Mouse (Mus musculus) urinary bladder, postnatal 25 days (tissue): ENCODE measurements around the gene Pou2f3.
A peak's percentile ranks its signal among the peaks of the same experiment; 100 is the strongest.

Source experiments
- DNase-seq: peaks from one replicate; pipeline ENCODE4 v3.0.0; 2022; ENCODE audit warnings: low spot score

Gene Pou2f3

DNA sequence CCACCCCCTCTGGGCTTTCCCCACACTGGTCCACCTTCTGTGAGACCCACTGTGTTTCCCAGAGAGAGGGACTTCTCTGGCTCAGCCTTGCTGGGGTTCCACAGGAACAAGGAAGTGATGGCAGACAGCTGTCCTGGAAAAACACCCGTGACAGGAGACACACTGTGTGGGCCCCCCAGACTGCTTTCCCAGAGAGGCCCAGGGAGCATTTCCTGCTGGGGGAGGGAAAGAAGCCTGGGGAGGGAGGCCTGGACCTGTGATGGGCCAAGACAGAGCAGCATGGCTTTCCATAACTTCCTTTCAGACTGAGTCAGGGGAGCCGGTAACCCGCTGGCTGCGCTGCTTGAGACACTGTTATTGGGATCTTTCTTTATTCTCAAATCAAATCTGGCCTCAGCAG lies 20.7 kb upstream of the Pou2f3 start:
- no peak for DNase-seq

GRCm38 (mm10) chr9:43229962-43230361 lies 19.8 kb upstream of the Pou2f3 start:
- no peak for DNase-seq

DNA sequence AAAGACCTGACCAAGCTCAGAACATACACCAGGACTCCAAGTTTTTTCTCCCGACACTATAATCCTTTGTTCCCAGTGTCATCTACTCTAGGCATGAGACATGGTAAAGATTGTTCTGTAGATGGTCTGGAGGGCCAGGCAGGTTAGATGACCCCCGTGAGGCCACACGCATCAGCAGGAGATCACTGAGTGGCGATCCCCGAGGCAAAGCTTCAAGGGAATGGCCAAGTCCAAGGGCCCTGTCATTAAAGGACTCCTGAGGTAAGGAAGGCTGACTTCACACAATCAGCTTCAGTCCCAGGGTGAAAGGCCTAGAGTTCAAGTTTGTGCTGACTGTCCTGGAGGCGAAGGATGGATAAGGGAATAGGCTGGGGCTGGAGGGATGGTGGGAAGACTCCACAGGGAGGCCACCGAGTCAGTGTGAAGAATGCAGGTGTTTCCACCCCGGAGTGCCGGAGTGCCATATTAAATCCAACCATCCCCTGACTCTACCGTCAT lies 19.3 kb upstream of the Pou2f3 start:
- DNase-seq = no peak

DNA sequence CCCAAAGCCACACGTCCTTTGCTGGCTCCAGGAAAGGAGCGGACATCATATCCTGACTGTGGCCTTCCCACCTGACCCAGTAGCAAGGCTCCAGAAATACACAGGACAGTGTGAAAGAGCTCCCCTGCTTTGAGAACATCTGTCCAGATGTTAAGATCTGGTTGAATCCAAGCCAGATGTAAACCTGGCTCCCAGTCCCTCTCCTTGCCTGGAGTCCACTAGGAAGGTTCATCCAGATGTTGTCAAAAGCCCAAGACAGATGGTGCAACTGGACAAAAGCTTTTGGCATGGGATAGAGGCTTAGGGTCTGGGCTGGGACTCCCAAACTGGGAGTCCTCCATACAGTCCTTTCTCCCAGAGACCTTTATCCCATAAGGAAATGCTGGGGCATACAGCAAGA lies 18.6 kb upstream of the Pou2f3 start:
- DNase-seq = no peak

DNA sequence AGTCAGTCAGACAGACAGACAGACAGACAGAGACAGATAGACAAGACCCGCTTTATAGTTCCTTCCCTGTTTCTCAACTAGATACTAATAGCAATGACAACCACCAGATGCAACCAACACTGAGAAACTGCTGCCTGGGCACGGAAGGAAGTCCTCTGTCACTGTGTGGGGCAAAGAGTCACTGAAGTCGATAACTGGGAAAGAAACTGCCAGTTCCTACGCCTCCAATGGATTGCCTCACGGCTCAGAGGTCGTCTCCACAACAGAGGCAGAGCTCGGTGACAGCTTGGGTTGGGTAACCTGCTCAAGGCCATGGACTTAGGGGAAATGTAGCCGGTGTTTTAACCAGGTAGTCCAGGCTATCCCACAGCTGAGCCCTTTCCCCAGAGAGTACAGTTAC lies 17.5 kb upstream of the Pou2f3 start:
- no peak for DNase-seq

- no peak for DNase-seq
Observed at GRCm38 (mm10) chr9:43226573-43227160, 16.5 kb upstream of the Pou2f3 start.

GRCm38 (mm10) chr9:43225481-43225880 lies 15.3 kb upstream of the Pou2f3 start:
- no peak for DNase-seq

DNA sequence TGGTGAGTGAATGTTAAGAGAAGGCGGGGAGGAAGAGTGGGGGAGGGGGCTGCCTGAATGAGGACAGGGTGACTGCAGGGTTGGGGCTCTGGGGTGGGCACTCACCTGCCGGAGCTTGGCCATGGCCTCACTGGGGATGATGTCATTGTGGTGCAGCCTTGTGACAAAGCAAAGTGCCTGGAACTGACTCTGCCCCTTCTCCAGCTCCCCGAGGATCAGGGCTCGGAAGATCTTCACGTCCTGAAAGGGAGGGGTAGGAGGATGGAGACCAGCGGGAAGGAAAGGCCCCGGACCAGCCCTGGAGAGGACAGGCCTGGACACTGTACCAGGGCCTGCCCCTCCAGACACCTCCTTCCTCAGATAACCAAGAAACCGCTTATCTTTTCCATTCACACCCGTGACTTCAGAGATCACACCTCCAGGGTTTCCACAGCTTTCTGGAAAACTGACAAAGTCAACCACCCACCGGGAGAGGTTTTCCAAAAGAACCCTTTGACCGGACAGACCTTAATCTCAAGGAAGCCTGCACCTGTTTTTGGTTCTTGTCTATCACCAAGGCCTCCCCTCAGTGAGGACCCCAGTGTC lies 14.7 kb upstream of the Pou2f3 start:
- no peak for DNase-seq

GRCm38 (mm10) chr9:43222429-43222715 lies 12.2 kb upstream of the Pou2f3 start:
- DNase-seq = no peak

DNA sequence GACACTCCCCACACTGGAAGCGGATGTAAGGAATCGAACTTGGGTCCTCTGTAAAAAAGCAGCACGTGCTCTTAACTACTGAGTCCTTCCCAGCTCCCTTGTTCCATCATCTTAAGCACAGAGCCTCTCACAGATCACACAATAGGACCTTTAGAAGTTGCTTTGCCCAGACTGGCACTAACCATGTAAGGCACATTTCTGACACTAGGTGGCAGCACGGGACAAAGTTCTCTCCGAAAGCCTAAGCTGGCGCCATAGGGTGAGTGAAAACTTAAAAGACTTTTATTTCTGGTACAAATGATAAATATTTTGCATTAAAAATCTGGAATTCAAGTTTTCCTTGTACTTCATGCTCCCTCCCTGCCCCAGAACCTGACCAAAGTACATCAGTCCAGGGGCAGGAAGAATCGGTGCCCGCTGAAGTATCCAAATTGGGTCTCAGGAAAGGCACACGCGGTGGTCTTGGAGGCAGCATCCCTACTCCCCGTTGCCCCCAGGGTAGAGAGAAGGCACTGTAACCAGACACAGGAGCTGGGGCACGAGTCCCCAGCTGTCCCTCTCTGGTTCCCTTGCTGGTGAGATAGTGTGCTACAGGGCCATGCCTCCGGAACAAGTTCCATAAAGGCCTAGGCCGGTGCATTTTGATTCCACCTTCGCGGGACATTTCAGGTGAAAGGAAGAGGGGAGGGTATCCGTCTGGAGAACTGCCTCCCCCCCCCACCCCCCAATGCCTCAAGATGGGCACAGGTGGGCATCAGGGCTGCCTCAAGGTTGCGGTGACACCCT lies 11.7 kb upstream of the Pou2f3 start:
- peak; percentile 89 for DNase-seq

- DNase-seq = peak; percentile 56
Observed at GRCm38 (mm10) chr9:43210771-43211450, 742 bp upstream of the Pou2f3 start.

GRCm38 (mm10) chr9:43206022-43206390 lies 4.2 kb downstream of the Pou2f3 start:
- DNase-seq = no peak

GRCm38 (mm10) chr9:43205343-43206021 lies 4.7 kb downstream of the Pou2f3 start:
- no peak for DNase-seq

- DNase-seq = no peak
Observed at GRCm38 (mm10) chr9:43200212-43200611, 10.0 kb downstream of the Pou2f3 start.

GRCm38 (mm10) chr9:43194001-43194400 lies 16.2 kb downstream of the Pou2f3 start:
- no peak for DNase-seq

- DNase-seq = no peak
Observed at GRCm38 (mm10) chr9:43191561-43191960, 18.6 kb downstream of the Pou2f3 start.

GRCm38 (mm10) chr9:43189021-43189356 lies 21.2 kb downstream of the Pou2f3 start:
- DNase-seq = no peak

GRCm38 (mm10) chr9:43188309-43189020 lies 21.7 kb downstream of the Pou2f3 start:
- DNase-seq = no peak

DNA sequence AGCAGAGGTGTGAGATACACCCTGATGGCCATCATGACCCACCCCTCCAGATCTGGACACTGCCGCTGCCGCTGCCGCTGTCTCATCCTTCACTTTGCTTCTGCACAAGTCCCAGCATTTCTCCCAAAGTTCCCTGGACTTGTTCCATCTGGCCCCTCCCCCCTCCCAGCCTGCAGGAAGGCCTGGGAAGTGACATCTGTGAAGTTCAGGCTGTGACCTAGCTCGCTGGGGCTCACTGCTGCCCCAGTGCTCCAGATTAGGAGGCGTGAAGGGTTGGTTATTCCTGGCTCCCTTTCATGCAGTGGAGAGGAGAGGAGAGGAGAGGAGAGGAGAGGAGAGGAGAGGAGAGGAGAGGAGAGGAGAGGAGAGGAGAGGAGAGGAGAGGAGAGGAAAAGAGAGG lies 30.6 kb downstream of the Pou2f3 start:
- no peak for DNase-seq

- DNase-seq = no peak
Observed at GRCm38 (mm10) chr9:43178172-43178571, 32.0 kb downstream of the Pou2f3 start.

DNA sequence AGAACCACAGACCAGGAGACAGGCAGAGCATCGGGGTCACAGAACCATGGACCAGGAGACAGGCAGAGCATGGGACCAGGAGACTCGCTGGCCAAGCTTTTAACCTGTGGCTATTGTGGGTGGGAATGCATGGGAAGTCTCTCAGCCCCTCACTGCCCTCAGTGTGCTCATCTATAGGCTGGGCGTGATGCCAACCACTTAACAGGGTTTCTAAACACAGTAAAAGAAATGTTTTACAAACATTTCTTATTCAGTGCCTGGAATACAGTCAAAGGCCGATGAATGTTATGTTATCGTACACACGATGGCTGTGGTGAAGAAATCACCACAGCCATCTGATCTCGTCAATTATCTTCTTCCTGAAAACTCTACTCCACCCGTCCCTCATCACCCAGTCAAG lies 43.1 kb downstream of the Pou2f3 start:
- DNase-seq = no peak

DNA sequence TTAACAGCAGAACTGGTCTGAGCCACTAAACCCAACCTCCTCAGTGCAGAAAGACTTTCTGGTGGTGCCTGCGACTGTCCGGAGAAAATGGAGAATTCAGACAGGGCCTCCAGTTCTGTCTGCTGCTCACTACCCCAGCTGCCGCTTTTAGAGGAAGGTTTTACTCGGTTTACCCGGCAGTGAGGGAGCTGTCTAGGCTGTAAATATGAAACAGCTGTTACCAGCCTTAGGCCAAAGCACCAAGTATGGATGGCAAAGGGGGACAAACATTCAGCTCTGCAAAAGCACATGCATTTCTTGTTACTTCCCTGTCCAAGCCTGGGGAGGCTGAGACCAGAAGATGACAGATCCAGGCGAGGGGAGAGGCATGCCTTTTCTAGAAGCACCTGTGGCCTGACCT lies 43.8 kb downstream of the Pou2f3 start:
- no peak for DNase-seq
